Mouse (Mus musculus): ENCODE data around the gene Ubr7.

DNA sequence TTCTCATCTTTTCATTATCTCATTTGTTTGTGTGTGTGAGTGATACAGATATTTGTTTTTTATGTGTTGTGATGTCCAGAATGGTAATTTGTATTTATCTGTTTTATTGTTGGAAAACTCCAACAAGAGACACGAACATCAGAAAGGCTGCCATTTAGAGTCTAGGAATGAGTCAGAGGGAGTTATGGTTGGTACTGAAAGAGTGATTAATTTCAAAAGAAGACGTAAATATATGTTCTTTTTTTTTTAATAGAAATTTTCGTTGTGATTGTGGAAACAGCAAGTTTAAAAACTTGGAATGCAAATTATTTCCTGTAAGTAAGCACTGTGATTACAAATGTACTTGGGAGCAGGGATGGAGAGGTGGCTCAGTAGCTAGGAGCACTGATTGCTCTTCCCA, 3.9 kb downstream of the Ubr7 start:
- TF ChIP-seq CTCF (IDR thresholded peaks at IDR 0.05) = no peak
- TF ChIP-seq POLR2A (IDR thresholded peaks at IDR 0.05; ENCODE audit: insufficient read depth, low read depth, low read length) = no peak
- no peak for TF ChIP-seq EP300 (IDR thresholded peaks at IDR 0.05; ENCODE audit: insufficient read depth, low read depth, low read length)

Data from heart, adult 2 months (tissue).